Mouse (Mus musculus) adrenal gland, postnatal 4 days (tissue): ENCODE measurements around the gene Megf11. TPM values are rescaled to one million over a fixed set of nuclear protein-coding genes. Genes with fewer than 3 reads are reported as not detected.

Source experiments
- DNase-seq, 2 experiments: peaks; one replicate each; pipeline ENCODE4 v3.0.0; 2021 to 2022; ENCODE audit warnings: low spot score in 2 of 2, mixed read lengths in 2 of 2
- long read RNA-seq, 2 experiments: library from polyadenylated mRNA; stranded (forward); transcript quantifications; one replicate each; pipeline ENCODE4 v2.0.0; 2021
- total RNA-seq, 2 experiments: library from RNA; stranded (reverse); gene quantifications; 2 replicates each; pipeline ENCODE4 v1.2.3; 2021

The Megf11 gene
- total RNA-seq, result 1 to 10 TPM; 5.8 to 6.4 TPM
- long read RNA-seq, experiment 1, full-length matches to known transcripts, result 1 of 7 reads
- long read RNA-seq, experiment 1, partial matches to known transcripts, result 2 of 7 reads
- long read RNA-seq, experiment 1, other reads (novel, unspliced or antisense), result 4 of 7 reads
- long read RNA-seq, experiment 2, partial matches to known transcripts, result 1 of 9 reads
- long read RNA-seq, experiment 2, other reads (novel, unspliced or antisense), result 8 of 9 reads

DNA sequence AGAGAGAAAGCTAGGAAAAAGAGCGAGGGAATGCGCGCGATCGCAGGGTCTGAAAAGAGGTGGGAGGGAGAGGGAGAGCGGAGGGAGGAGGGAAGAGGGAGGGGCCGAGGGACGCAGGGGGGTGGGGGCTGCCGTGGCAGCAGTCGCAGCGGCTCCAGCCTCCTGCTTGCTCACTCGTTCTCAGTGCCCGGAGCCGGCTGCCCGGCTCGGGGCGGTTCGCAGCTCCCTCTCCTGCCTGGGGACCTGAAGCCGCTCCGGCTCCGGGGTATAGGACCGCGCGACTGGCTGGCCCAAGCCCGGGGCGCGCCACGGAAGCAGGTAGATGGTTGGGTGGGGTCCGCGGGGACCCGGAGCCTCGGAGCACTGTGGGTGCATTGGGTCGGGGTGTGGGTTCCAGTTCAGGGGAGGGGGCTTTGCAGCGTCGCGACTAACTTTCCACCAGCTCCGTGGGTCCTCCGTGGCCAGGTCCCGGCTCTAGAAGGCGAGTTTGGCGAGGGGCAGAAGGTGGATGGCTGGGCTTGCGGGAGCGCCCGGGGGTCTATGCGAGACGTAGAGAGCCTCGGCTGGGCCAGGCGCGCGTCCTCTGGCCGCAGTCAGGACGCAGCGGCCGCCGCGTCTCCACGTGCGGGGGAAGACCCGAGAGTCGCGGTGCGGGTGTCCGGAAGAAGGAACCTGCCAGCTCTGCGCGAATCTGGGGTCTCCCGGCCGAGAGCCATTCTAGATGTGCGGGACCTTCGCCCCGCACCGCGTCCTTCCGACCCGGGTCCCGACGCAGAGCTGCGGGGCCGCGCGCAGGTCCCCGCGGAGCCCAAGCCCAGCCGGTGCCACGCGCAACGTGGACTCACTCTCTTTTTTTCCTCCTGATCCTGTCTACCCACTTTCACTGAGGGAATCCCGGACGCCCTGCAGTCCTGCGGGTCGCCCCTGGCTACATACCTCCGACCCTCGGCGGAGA, at the start of gene Megf11:
Gene Megf11, plus strand, starts transcription at position 116 of the 955 bp plus-strand sequence.
- DNase-seq, result no peak

GRCm38 (mm10) chr9:64335825-64336224, 49.6 kb upstream of the Megf11 start:
- DNase-seq, result no peak

DNA sequence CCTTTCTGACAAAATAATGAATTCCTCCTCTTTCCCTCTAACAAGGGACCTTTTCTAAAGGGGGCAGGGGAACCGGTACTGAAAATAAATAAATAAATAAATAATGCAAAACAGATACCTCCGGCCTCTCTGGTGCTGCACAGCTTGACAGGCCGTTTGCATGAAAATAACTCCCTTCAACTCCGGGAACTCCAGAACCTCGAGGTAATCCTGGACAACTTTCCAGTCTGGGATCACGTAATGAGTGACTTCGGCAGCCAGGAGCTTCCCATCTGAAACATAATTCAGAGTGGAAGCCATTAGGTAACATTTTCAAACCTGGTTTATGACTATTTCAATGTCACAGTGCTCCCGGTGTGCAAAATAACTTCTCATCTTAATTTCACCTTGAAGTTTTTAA, 46.1 kb upstream of the Megf11 start:
- DNase-seq, result no peak

GRCm38 (mm10) chr9:64340351-64341253, 44.8 kb upstream of the Megf11 start:
- peak; percentile 58 to 59 for DNase-seq

DNA sequence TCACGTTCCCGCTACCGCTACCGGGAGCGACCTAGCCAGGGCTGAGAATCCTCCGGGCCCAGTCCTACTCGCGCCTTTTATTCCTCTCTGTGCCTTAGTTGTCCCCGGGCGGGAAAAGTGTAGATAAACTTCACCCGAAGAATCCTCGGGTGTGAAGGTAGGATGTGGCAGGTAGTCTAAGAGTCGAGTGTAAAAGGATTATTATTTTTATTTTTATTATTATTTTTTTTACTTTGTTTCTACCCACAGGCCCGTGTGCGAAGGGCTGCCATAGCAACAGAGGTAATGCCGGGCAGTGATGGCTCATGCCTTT, 44.2 kb upstream of the Megf11 start, which contains the start of gene Dis3l:
Gene Dis3l, minus strand, starts transcription at position 35 of the 313 bp plus-strand sequence.
- DNase-seq, result no peak

DNA sequence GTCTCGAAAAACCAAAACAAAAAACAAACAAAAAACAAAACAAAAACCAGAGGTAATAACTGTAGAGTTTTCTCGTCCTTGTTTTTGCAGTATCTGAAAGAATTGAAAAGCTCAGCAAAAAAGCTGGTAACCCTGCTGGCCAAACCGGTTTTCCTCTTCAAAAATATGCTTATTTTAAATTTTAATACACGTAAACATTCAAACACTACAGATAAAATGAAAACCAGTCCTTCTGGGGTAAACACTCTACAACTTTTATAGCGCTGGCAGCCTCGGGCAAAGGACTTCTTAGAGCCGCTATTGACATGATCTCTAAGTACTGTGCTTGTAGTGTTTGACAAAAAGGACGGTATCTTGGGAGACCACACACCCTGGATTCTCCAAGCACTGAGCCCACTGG, 43.8 kb upstream of the Megf11 start:
- no peak for DNase-seq

DNA sequence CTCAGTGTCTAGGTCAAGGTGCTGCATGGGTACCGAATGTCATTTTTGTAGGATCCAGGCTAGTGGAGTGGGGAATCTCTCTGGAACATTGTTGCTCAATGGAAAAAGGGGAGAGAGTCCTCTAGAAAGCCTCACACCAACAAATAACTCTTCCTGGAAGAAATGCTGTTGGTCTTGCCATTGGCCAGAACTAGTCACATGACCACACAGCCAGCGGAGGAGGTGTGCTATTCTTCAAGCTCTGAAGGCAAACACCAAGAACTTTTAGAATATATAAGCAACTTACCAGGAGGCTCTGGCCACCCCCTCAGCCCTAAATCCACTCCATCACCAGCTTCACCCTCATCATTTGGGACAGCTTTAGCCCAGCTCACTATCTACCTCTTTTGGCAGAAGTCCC, 41.8 kb upstream of the Megf11 start:
- DNase-seq, result no peak

DNA sequence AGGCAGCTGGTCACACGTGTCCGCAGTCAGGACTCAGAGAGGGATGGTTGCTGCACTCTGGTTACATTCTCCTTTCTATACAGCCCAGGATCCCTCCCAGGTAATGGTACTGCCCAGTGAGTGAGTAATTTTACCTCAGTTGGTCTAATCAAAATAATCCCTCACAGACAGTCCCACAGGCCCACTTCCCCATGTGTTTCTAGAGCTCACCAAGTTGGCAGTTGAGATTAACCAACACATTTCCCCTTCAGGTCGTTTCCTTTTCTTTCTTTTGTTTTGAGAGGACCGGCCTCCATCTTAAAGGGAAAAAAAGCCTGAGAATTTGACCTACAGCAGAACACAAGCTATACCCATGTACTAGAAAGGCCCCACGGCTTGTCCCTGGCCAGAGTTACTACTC, 39.5 kb upstream of the Megf11 start:
- no peak for DNase-seq

GRCm38 (mm10) chr9:64347377-64347776, 38.0 kb upstream of the Megf11 start:
- no peak for DNase-seq

- no peak for DNase-seq
Measured at GRCm38 (mm10) chr9:64349490-64349889, 35.9 kb upstream of the Megf11 start.

DNA sequence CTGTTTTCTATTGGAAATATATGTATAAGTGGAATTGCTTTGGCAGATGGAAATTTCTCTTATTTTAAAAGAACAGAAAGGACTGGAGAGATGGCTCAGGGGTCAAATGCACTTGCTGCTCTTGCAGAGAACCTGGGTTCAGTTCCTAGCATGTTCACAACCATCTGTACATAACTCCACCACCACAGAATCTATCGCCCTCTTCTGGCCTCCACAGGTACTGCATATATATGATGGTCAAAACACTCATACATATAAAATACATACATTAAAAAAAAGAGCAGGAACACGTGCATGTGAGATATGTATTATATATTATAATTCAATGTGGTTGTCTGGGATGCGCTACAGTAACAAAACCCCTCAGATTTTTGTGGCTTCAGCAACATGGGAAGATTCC, 34.2 kb upstream of the Megf11 start:
- no peak for DNase-seq

DNA sequence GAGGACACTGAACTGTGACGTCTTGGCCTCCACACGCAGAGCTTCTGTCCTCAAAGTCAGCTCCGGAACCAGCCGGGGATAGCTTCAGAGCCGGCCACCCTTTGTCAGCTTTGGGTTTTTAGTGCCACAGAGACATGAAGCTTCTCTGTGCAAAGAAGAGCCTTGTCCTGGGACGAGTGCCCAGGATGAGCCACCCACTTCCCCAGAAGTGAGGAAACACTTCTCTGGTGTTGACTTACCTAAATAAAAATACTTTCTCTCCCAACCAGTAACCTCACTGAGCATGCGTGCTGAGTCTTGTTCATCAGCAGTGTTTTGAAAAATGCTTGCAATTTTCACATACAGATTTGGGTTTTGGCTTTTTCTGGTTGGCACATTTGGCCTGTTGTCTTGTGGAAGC, 29.8 kb upstream of the Megf11 start:
- DNase-seq, result no peak

GRCm38 (mm10) chr9:64361231-64361950, 24.0 kb upstream of the Megf11 start:
- no peak for DNase-seq

- no peak for DNase-seq
Measured at GRCm38 (mm10) chr9:64369871-64370270, 15.6 kb upstream of the Megf11 start.

- DNase-seq, result no peak
Measured at GRCm38 (mm10) chr9:64371305-64371819, 14.1 kb upstream of the Megf11 start.

DNA sequence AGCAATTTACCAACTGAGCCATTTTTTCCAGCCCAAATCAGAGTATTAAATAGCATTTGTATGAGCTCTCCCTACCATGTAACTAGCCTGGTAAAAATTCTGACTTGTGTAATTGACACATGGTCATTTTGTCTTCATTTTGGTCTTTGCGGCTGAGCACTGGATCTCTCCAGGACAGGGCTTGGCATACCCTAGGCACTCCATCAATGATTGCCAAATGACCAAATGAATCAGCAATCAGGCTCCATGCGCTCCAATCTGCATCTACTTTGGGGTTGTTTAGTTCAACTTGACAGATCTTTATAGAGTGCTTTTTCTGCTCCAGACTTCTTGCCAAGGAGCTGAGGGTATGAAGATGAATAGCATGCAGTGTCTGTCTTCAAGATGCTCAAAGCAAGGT, 9.0 kb upstream of the Megf11 start:
- no peak for DNase-seq

- no peak for DNase-seq
Measured at GRCm38 (mm10) chr9:64383021-64383788, 2.2 kb upstream of the Megf11 start.

GRCm38 (mm10) chr9:64386466-64387211, 1.2 kb downstream of the Megf11 start:
- DNase-seq, result no peak
